In genomic region chr13:73833809-73834208, GRCm38 (mm10) we compare ENCODE assay signal across 15 mouse cellular contexts. TPM values are rescaled to one million over a fixed set of nuclear protein-coding genes. Genes with fewer than 3 reads are reported as not detected.
DNase-seq lines count a peak whose midpoint lies in the region; ATAC-seq lines count a peak whose summit lies in the region.
"Had no signal": no experiment of that assay in that cellular context is flagged by ENCODE, and none has a peak within 500 bp of the region (broad histone marks: within the 10 kb centered on the region; RNA-seq: fewer than 3 reads in every experiment).

No protein-coding gene starts in this region.

- H3K4me3 ChIP-seq in neural tube, embryonic 15.5 days (replicated peaks) = no peak overlapping the region
- H3K4me3 ChIP-seq in limb, embryonic 11.5 days (ENCODE audit: low read depth, low read length) = no peak overlapping the region
- H3K4me3 ChIP-seq: heart, embryonic 12.5 days had no signal

- intact Hi-C loops in gastrocnemius, postnatal 14 days (cut with DNase I; ENCODE audit: low total_unique reads) = loop anchor here (2.0 kb wide), 1 partner anchor 73 kb away; no protein-coding TSS in a partner anchor
- intact Hi-C loops in gastrocnemius, postnatal 36 days (cut with DNase I) = loop anchor here (10.0 kb wide), 1 partner anchor 191 kb away; no protein-coding TSS in a partner anchor

- ATAC-seq in neural tube, embryonic 15.5 days (ENCODE audit: low FRiP score) = no peak
- ATAC-seq in limb, embryonic 11.5 days (ENCODE audit: insufficient number of reproducible peaks, low FRiP score, low TSS enrichment, low read depth) = peak; percentile 75
- ATAC-seq: hindbrain, postnatal 0 days had no signal

- no peaks in the 10 kb centered on the region for H3K27me3 ChIP-seq in neural tube, embryonic 15.5 days (replicated peaks)
- H3K27me3 ChIP-seq in limb, embryonic 11.5 days (ENCODE audit: control insufficient read depth, insufficient read depth, low read length) = no peaks in the 10 kb centered on the region
- H3K27me3 ChIP-seq: heart, embryonic 12.5 days had no signal

- H3K4me1 ChIP-seq in neural tube, embryonic 15.5 days = peaks cover 24% of the 10 kb centered on the region
- H3K4me1 ChIP-seq in limb, embryonic 11.5 days (ENCODE audit: control insufficient read depth, insufficient read depth, low read length) = peaks cover 54% of the 10 kb centered on the region

- no peak overlapping the region for H3K27ac ChIP-seq in neural tube, embryonic 15.5 days (replicated peaks)
- H3K27ac ChIP-seq in limb, embryonic 11.5 days (replicated peaks; ENCODE audit: low read depth, low read length) = peak overlapping the region; percentile 96
- H3K27ac ChIP-seq: hindbrain, postnatal 0 days had no signal

- H3K9me3 ChIP-seq in neural tube, embryonic 15.5 days (replicated peaks) = no peaks in the 10 kb centered on the region
- no peaks in the 10 kb centered on the region for H3K9me3 ChIP-seq in limb, embryonic 11.5 days (ENCODE audit: control insufficient read depth, low read length)
- H3K9me3 ChIP-seq: heart, embryonic 12.5 days had no signal

- H3K4me2 ChIP-seq in neural tube, embryonic 15.5 days = no peak overlapping the region
- peak overlapping the region; percentile 17; the same call in 1 of the 2 replicates for H3K4me2 ChIP-seq in limb, embryonic 11.5 days (ENCODE audit: low read depth, severe bottlenecking)
- H3K4me2 ChIP-seq: heart, embryonic 12.5 days had no signal

- no peaks in the 10 kb centered on the region for H3K36me3 ChIP-seq in neural tube, embryonic 15.5 days
- H3K36me3 ChIP-seq in limb, embryonic 11.5 days (ENCODE audit: control insufficient read depth, insufficient read depth, low read length) = no peaks in the 10 kb centered on the region
- H3K36me3 ChIP-seq: heart, embryonic 12.5 days had no signal

- H3K9ac ChIP-seq in neural tube, embryonic 15.5 days (replicated peaks) = no peak overlapping the region
- H3K9ac ChIP-seq in limb, embryonic 11.5 days (ENCODE audit: low read length) = peak overlapping the region; percentile 27; the same call in 1 of the 2 replicates
- H3K9ac ChIP-seq: heart, embryonic 12.5 days had no signal

- DNase-seq in gastrocnemius, postnatal 14 days = peak; percentile 14
- DNase-seq in gastrocnemius, postnatal 36 days = no peak
- DNase-seq in neural tube, embryonic 10.5 days (ENCODE audit: extremely low spot score, low spot score) = peak; percentile 65
- DNase-seq in limb, embryonic 11.5 days (ENCODE audit: low spot score) = peak; percentile 90
- DNase-seq in spleen, postnatal 4 days (ENCODE audit: low spot score in 2 of 2) = no peak
- DNase-seq in cerebellum, postnatal 4 days (ENCODE audit: low spot score in 2 of 2) = no peak
- DNase-seq in frontal cortex, adult 2 months (ENCODE audit: extremely low spot score in 1 of 2, low spot score in 1 of 2) = no peak
- DNase-seq: adrenal gland, postnatal 10 days; cerebellum, adult 9-10 months; kidney, postnatal 10 days; liver; lung, adult 2 months had no signal

- 57% methylated on average over 12 of the region's 12 CpGs for WGBS in neural tube, embryonic 15.5 days
- WGBS in limb, embryonic 11.5 days = 5% methylated on average over 12 of the region's 12 CpGs

RNA-seq across cellular contexts. Expression of gene Nkd2, which starts 13.6 kb away (rescaled TPM):
- total RNA-seq in gastrocnemius, postnatal 14 days (2021) = 1 to 10 TPM; 1.6 to 2.2 TPM
- total RNA-seq in gastrocnemius, postnatal 36 days (2021) = 1 to 10 TPM; 1.1 to 1.6 TPM
- 12.2 and 12.7 TPM in 2 replicates for polyA plus RNA-seq in neural tube, embryonic 15.5 days (2015; fragmentation: Nextera tagmentation; extraction: Ambion mirVana)
- polyA plus RNA-seq in limb, embryonic 11.5 days (2014; fragmentation: Nextera tagmentation; extraction: Ambion mirVana) = 49.9 and 55.9 TPM in 2 replicates
- polyA plus RNA-seq in frontal cortex, adult 2 months (2012; rRNA removed) = 4.7 and 5.7 TPM in 2 replicates

Comparison
In these comparisons a context has a peak if more than half of its experiments do, and no peak if none do; other contexts are left out.
1. DNase-seq: peak in gastrocnemius, postnatal 14 days (single experiment), neural tube, embryonic 10.5 days (single experiment) and limb, embryonic 11.5 days (single experiment); none in gastrocnemius, postnatal 36 days (0 of 2), spleen, postnatal 4 days (0 of 2), cerebellum, postnatal 4 days (0 of 2) and frontal cortex, adult 2 months (0 of 2).